Mouse (Mus musculus) intestine, embryonic 14.5 days (tissue): ENCODE measurements at regions not wholly inside any gene's neighbourhood (a gene's known extent, or its start where the extent isn't known, plus 50 kb on each side); places are given as distances from the start of the nearest gene placed in this dataset.
A peak's percentile ranks its signal among the peaks of the same experiment; 100 is the strongest.

ENCODE experiments used
- ATAC-seq: fragments of 200-750 bp; cut with Nextera tagmentation; replicated peaks from 2 replicates; pipeline ENCODE4 v1.8.0; 2017; ENCODE audit warnings: low read depth, moderate number of reproducible peaks, moderate TSS enrichment, moderate library complexity; ENCODE audit not compliant: low FRiP score, low TSS enrichment
- DNase-seq: peaks from one replicate; pipeline ENCODE4 v3.0.0-alpha.2; 2018; ENCODE audit warnings: low spot score
- H3K27ac ChIP-seq: fragments of 300-500 bp; sonication (generic); 2 replicates; pipeline ENCODE4 v1.5.1; 2014; ENCODE audit warnings: low read depth, mild to moderate bottlenecking, control low read depth
- H3K27me3 ChIP-seq: fragments of 300-500 bp; sonication (generic); replicated peaks from 2 replicates; pipeline ENCODE4 v1.6.1; 2014; ENCODE audit warnings: low read length, control low read depth; ENCODE audit not compliant: control insufficient read depth, insufficient read depth
- H3K36me3 ChIP-seq: fragments of 300-500 bp; sonication (generic); 2 replicates; pipeline ENCODE4 v1.6.1; 2014; ENCODE audit warnings: low read length, control low read depth; ENCODE audit not compliant: control insufficient read depth, insufficient read depth
- H3K4me1 ChIP-seq: fragments of 300-500 bp; sonication (generic); replicated peaks from 2 replicates; pipeline ENCODE4 v1.6.1; 2014; ENCODE audit warnings: low read length, control low read depth, mixed read lengths; ENCODE audit not compliant: control insufficient read depth, insufficient read depth
- H3K4me2 ChIP-seq: fragments of 300-500 bp; sonication (generic); 2 replicates; pipeline ENCODE4 v1.6.1; 2014; ENCODE audit warnings: low read length
- H3K4me3 ChIP-seq: fragments of 300-500 bp; sonication (generic); 2 replicates; pipeline ENCODE4 v1.5.1; 2014; ENCODE audit warnings: low read depth, low read length, control low read depth, mixed read lengths
- H3K9ac ChIP-seq: fragments of 300-500 bp; sonication (generic); 2 replicates; pipeline ENCODE4 v1.6.1; 2014; ENCODE audit warnings: mild to moderate bottlenecking, low read length
- H3K9me3 ChIP-seq: fragments of 300-500 bp; sonication (generic); 2 replicates; pipeline ENCODE4 v1.6.1; 2016; ENCODE audit warnings: low read length, control low read depth; ENCODE audit not compliant: control insufficient read depth
- WGBS: fragments of 180-500 bp; shearing (Covaris S2); extraction: QIAGEN DNeasy Blood & Tissue Kit; methylation state at CpG from one replicate; pipeline ENCODE4 v1.1.7; 2014; 5-methylcytosine and 5-hydroxymethylcytosine counted together

- Histone ChIP-seq H3K4me2 (no peak overlapping the region), H3K9me3 (peaks cover 4% of the 10 kb centered on the region; the same call in 1 of the 2 replicates), H3K4me1 (peaks cover 13% of the 10 kb centered on the region), H3K36me3 (no peaks in the 10 kb centered on the region), H3K4me3 (no peak overlapping the region), H3K9ac (no peak overlapping the region), H3K27ac (no peak overlapping the region), H3K27me3 (no peaks in the 10 kb centered on the region)
- WGBS, result 76% methylated on average over 9 of the region's 9 CpGs
- no peak for DNase-seq
- no peak for ATAC-seq
Measured at GRCm38 (mm10) chr19:56653292-56653691, 68.7 kb upstream of the Adrb1 start.

- 83% methylated on average over 9 of the region's 9 CpGs for WGBS
- ATAC-seq (no peak), DNase-seq (no peak)
- Histone ChIP-seq H3K9ac (no peak overlapping the region), H3K4me2 (no peak overlapping the region), H3K4me3 (no peak overlapping the region), H3K27me3 (no peaks in the 10 kb centered on the region), H3K27ac (no peak overlapping the region), H3K4me1 (peaks cover 11% of the 10 kb centered on the region; the same call in 1 of the 2 replicates), H3K36me3 (no peaks in the 10 kb centered on the region), H3K9me3 (peaks cover 4% of the 10 kb centered on the region; the same call in 1 of the 2 replicates)
Measured at GRCm38 (mm10) chr19:56655330-56655729, 66.7 kb upstream of the Adrb1 start.

- DNase-seq (no peak), ATAC-seq (no peak)
- H3K4me2 ChIP-seq, result no peak overlapping the region
- 26% methylated on average over 4 of the region's 4 CpGs for WGBS
- H3K27me3 ChIP-seq, result no peaks in the 10 kb centered on the region
- no peak overlapping the region for H3K4me3 ChIP-seq
- no peaks in the 10 kb centered on the region for H3K36me3 ChIP-seq
- no peaks in the 10 kb centered on the region for H3K9me3 ChIP-seq
- H3K27ac ChIP-seq, result peak overlapping the region; percentile 67
- H3K9ac ChIP-seq, result no peak overlapping the region
- 0 out of 2 replicates have a peak, but pooled peaks cover 3% of the 10 kb centered on the region for H3K4me1 ChIP-seq
Measured at GRCm38 (mm10) chr19:56660566-56661199, 61.3 kb upstream of the Adrb1 start.

- H3K27ac ChIP-seq, result no peak overlapping the region
- no peak for ATAC-seq
- 63% methylated on average over 10 of the region's 10 CpGs for WGBS
Measured at GRCm38 (mm10) chr19:56663474-56664227, 58.3 kb upstream of the Adrb1 start.

GRCm38 (mm10) chr19:56664307-56664775, 57.7 kb upstream of the Adrb1 start:
- Histone ChIP-seq H3K27me3 (no peaks in the 10 kb centered on the region), H3K9me3 (no peaks in the 10 kb centered on the region), H3K36me3 (no peaks in the 10 kb centered on the region), H3K9ac (no peak overlapping the region), H3K4me2 (no peak overlapping the region), H3K27ac (no peak overlapping the region), H3K4me1 (0 out of 2 replicates have a peak, but pooled peaks cover 4% of the 10 kb centered on the region), H3K4me3 (no peak overlapping the region)
- DNase-seq, result no peak
- WGBS, result 75% methylated on average over 10 of the region's 10 CpGs
- no peak for ATAC-seq

More at GRCm38 (mm10) chr19:56663474-56664227, 58.3 kb upstream of the Adrb1 start:
- no peaks in the 10 kb centered on the region for H3K27me3 ChIP-seq
- H3K4me1 ChIP-seq, result 0 out of 2 replicates have a peak, but pooled peaks cover 3% of the 10 kb centered on the region
- H3K36me3 ChIP-seq, result no peaks in the 10 kb centered on the region
- no peak overlapping the region for H3K9ac ChIP-seq
- H3K4me3 ChIP-seq, result no peak overlapping the region
- H3K4me2 ChIP-seq, result no peak overlapping the region
- H3K9me3 ChIP-seq, result no peaks in the 10 kb centered on the region
- no peak for DNase-seq

GRCm38 (mm10) chr19:56664944-56665663, 56.9 kb upstream of the Adrb1 start:
- H3K4me2 ChIP-seq, result no peak overlapping the region
- no peak overlapping the region for H3K27ac ChIP-seq
- no peak overlapping the region for H3K9ac ChIP-seq
- 87% methylated on average over 7 of the region's 7 CpGs for WGBS
- H3K4me3 ChIP-seq, result no peak overlapping the region
- no peaks in the 10 kb centered on the region for H3K27me3 ChIP-seq
- DNase-seq (no peak), ATAC-seq (no peak)
- H3K4me1 ChIP-seq, result 0 out of 2 replicates have a peak, but pooled peaks cover 5% of the 10 kb centered on the region
- no peaks in the 10 kb centered on the region for H3K36me3 ChIP-seq
- H3K9me3 ChIP-seq, result no peaks in the 10 kb centered on the region

GRCm38 (mm10) chr19:56665972-56666371, 56.0 kb upstream of the Adrb1 start:
- Histone ChIP-seq H3K27me3 (no peaks in the 10 kb centered on the region), H3K9me3 (no peaks in the 10 kb centered on the region), H3K4me3 (no peak overlapping the region), H3K4me1 (0 out of 2 replicates have a peak, but pooled peaks cover 5% of the 10 kb centered on the region), H3K4me2 (no peak overlapping the region), H3K36me3 (no peaks in the 10 kb centered on the region), H3K9ac (no peak overlapping the region), H3K27ac (no peak overlapping the region)
- DNase-seq (no peak), ATAC-seq (no peak)
- 81% methylated on average over 1 of the region's 1 CpGs for WGBS

GRCm38 (mm10) chr19:56667903-56668302, 54.1 kb upstream of the Adrb1 start:
- DNase-seq (no peak), ATAC-seq (no peak)
- H3K4me1 ChIP-seq, result 0 out of 2 replicates have a peak, but pooled peaks cover 2% of the 10 kb centered on the region
- no peaks in the 10 kb centered on the region for H3K36me3 ChIP-seq
- H3K27ac ChIP-seq, result no peak overlapping the region
- WGBS, result 95% methylated on average over 2 of the region's 2 CpGs
- H3K9ac ChIP-seq, result no peak overlapping the region
- no peak overlapping the region for H3K4me3 ChIP-seq
- H3K9me3 ChIP-seq, result no peaks in the 10 kb centered on the region
- no peak overlapping the region for H3K4me2 ChIP-seq
- H3K27me3 ChIP-seq, result no peaks in the 10 kb centered on the region
